Mouse (Mus musculus) forebrain, embryonic 10.5 days (tissue): ENCODE results near the gene Hsdl2. TPM values are rescaled to one million over a fixed set of nuclear protein-coding genes. Genes with fewer than 3 reads are reported as not detected.

Source experiments
- polyA plus RNA-seq: library from polyadenylated mRNA; unstranded; fragments of >200 nt; fragmentation: Nextera tagmentation; extraction: Ambion mirVana; gene quantifications from 2 replicates; pipeline ENCODE4 v1.2.1, GENCODE M21; 2016

Hsdl2 gene
- polyA plus RNA-seq, 1 experiment from 2014 or later, result 18.8 TPM

Other genes with a start within 250 kb of the Hsdl2 start
- 2.3 TPM in 2 replicates for gene Susd1, start 142.9 kb upstream of the Hsdl2 start, polyA plus RNA-seq
- 24.8 and 26.9 TPM in 2 replicates for gene Ptbp3, start 32.2 kb upstream of the Hsdl2 start, polyA plus RNA-seq
- 38.5 and 39.1 TPM in 2 replicates for gene E130308A19Rik, start 44.6 kb downstream of the Hsdl2 start, polyA plus RNA-seq
- gene Inip, start 220.0 kb downstream of the Hsdl2 start, polyA plus RNA-seq, result 102 and 111 TPM in 2 replicates
- 5.7 and 5.8 TPM in 2 replicates for gene Snx30, start 224.3 kb downstream of the Hsdl2 start, polyA plus RNA-seq